Mouse (Mus musculus) adrenal gland, postnatal 25 days (tissue): ENCODE data around the gene Nav2. TPM values are rescaled to one million over a fixed set of nuclear protein-coding genes. Genes with fewer than 3 reads are reported as not detected.

Source experiments
- DNase-seq: peaks from one replicate; pipeline ENCODE4 v3.0.0; 2021; ENCODE audit warnings: mixed read lengths
- total RNA-seq: library from RNA; stranded (reverse); gene quantifications from 2 replicates; pipeline ENCODE4 v1.2.3, GENCODE M21; 2021

Gene Nav2
- total RNA-seq, 1 experiment from 2014 or later, result 11.6 TPM

- DNase-seq, result no peak
These were observed 301.0 kb downstream of the Nav2 start for GRCm38 (mm10) chr7:49209526-49209925.

DNA sequence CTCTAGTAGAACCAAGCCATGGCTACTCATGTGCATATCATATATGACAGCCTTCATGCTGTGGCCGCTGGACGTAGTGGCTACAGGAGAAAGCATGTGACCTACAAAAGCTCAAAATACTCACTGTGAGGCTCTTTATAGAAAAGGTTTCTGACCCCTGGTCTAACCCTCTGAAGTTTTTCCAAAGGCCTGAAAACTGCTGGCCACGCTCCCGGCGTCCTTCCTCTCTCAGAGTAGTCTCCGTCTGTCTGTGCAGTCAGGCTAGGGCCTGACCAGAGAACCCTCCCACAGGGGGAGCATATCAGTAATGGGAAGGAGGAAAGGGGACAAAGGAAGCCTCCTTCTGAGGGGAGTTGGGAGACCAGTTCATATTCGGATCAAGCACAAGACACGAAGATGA is 302.2 kb downstream of the Nav2 start:
- DNase-seq, result no peak

DNA sequence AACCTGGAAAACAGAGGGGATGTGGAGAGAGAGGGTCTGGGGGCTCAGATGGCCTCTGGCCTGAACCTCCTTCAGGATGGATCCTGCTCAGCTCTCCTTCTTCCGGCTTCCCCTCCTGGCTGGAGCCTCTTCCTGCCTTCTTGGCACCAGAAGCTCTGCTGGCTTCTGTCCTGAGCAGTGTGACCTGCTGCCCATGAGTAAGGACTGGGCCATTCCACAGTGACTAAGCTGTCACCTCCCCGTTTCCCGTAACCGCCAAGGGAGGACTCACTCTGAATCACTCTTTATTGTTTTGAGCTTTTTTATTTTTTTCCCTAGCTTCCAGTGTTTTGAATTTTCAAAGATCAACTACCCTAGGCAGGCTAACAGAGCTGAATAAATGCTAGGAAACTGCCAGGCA is 304.5 kb downstream of the Nav2 start:
- DNase-seq, result peak; percentile 68

GRCm38 (mm10) chr7:49217786-49218185 is 309.3 kb downstream of the Nav2 start:
- no peak for DNase-seq

DNA sequence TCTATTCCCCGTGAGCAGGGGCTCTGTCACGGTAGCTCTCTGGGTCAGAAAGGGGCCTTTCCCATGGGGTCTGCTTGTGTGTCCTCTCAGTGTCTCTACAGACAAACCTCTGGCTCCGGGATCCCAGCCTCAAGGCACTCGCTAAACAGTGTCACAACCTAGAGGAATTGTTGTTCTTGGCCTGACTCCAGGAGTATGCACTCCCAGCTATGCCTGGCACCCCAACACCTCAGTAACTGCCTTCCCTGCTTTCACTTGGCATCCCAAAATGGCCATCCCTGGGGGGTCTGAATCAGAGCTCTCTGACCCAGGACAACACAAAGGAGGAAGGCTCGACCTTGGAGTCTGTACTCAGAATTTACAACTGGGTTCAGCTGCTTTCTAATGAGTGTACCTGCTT is 317.2 kb downstream of the Nav2 start:
- no peak for DNase-seq

GRCm38 (mm10) chr7:49232969-49233368 is 324.5 kb downstream of the Nav2 start:
- no peak for DNase-seq

- DNase-seq, result no peak
These were observed 325.8 kb downstream of the Nav2 start for GRCm38 (mm10) chr7:49234288-49234687.

DNA sequence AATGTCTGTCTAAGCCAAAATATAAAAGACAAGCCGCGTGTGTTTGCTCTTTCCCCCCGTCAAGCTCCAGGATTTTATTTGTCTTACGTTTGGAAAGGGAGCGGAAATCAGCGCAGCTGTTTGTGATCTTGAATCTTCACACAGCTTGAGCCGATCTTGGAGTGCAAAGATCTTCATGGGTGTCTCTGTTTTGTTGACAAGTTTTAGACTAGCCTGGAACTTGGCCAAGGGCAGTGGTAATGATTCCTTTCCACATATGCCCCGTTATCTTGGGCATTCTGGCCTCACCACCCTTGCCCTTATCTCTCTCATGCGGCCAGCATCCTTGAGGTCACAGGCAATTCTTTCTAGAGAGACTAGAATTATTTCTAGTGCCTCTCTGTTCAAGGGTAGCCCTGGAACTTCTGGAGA is 326.8 kb downstream of the Nav2 start:
- no peak for DNase-seq

- DNase-seq, result no peak
These were observed 327.3 kb downstream of the Nav2 start for GRCm38 (mm10) chr7:49235821-49236220.

DNA sequence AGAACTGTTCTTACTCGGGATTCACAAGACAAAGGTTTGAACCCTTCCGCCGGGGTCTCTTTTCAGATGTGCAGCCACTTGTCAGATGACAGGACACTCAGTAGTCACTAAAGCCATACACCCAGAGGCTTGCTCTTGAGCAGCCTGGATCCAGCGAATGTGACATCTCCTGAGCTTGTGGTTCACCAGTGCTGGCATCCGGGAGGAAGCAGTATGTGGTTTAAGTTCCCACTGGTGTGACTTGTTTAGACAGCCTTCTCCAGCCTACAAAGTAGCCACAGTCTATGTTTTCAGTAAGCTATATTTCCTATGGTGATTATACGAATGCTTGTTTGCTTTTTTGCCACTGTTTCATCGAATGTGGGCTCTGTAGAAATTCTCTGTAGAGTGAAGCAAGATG is 331.9 kb downstream of the Nav2 start:
- DNase-seq, result no peak

GRCm38 (mm10) chr7:49241229-49241751 is 332.8 kb downstream of the Nav2 start:
- DNase-seq, result no peak

DNA sequence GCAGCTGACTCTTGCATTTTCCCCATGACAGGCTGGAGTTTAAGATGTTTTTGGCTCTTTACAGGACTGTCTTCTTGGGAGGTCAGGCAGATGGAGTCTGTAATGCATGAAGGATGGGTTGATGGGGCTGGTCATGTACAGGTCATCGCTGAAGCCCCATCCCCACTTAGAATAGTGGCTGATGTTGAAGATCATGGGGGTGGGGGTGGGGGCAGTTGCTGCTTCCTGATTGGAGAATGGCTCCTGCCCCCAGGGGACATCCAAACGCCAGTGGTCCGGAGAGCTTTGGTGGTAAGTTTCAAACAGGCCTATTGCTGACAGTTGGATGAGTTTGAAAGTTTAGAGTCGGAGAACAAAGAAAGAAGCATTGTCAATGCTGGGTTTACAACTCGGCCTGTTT is 333.7 kb downstream of the Nav2 start:
- no peak for DNase-seq

- DNase-seq, result no peak
These were observed 334.6 kb downstream of the Nav2 start for GRCm38 (mm10) chr7:49243079-49243478.

- DNase-seq, result peak; percentile 96
These were observed 337.2 kb downstream of the Nav2 start for GRCm38 (mm10) chr7:49245537-49246239.

DNA sequence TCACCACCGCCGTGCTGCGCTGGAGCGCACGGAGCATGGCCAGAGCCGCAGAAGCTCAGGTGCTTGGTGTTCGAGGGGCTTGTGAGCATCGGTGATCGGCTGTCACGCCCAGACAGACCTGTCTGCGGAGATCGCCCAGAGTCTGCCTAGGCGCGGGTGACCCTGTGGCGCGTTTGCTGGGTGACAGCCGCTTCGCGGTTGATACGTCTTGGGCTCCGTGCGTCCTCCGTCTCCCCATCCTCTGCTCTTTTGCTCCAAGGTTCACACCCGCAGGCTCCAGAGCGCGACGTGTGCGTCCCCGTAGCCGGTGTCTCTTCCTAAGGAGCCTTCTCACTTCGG is 337.7 kb downstream of the Nav2 start:
- no peak for DNase-seq

GRCm38 (mm10) chr7:49246584-49247481 is 338.3 kb downstream of the Nav2 start:
- no peak for DNase-seq

DNA sequence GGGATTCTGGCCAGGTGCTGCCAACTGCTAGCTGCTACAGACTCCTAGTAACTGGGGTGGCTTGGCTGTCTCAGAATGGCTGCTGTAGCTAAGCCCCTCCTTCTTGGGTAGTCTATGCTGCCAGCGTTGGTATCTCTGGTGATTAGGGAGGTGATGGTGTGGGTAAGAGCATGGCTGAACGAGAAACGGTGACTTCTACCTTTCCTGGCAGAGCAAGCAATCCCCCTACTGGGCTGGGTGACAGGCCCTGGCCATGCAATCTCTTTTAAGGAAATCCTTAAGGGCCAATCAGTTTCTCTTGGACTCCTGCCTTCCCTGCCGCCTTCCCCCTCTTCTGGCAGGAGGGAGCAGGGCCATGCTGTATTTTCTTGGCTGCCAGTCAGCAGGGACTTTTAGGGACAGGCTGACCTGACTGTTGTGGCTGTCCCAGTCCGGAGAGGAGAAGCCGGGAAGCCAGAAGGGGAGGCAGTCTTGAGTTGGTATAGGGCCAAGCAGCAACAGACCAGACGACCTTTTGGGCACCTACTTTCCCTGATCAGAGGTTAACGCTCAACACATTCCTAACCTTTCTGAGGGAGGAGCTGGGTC is 339.3 kb downstream of the Nav2 start:
- peak; percentile 39 for DNase-seq

- peak; percentile 39 for DNase-seq
These were observed 340.0 kb downstream of the Nav2 start for GRCm38 (mm10) chr7:49248333-49249086.

DNA sequence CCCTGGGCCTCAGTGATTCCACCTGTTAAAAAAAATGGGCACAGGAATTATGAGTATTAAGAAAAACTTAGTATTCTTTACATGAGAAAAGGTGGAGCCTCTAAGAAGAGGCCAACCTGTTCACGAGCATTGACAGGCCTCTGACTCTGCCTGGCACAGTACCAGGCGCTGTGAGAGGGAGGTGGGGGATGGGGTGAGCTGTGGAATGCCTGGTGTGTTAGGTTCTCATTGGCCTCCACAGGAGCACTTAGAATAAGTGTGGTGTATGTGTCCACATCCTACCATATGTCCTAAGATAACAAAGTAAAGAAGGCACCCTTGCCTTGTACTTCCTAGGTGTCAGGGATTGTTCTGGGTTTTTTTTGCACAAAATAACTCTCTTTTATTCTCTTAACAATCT is 340.9 kb downstream of the Nav2 start:
- no peak for DNase-seq

GRCm38 (mm10) chr7:49249996-49250395 is 341.5 kb downstream of the Nav2 start:
- peak; percentile 75 for DNase-seq

DNA sequence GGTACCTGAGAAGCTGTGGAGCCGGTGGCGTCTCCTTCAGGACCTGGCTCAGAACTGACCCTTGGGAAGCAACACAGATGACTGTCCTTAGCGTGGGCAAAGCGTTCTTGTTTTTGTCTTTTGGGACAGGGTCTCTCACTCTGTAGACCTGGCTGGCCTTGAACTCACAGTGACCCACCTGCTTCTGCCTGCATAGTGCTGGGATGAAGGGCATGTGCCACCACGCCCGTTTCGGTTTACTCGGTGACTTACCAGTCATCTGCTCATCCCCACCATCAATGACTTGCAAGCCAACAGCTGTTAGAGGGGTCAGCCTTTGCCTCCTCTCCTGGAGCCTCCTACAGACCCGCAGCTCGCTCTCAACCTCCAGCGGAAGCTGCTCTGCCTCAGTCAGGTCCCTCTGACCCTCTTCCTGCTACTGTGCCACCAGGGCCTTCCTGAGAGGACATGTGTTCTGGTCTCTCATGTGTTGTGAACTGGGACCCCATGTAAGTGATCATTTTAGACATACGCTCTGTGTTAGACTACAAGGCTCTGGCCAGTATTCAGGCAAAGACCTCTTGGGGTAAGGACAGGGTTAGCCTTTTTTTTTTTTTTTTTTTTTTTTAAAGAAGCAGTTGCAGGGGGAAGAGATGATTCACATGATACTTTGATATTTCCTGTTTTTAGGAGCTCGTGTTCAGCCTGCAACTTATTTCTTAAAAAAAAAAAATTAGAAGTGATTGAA is 342.2 kb downstream of the Nav2 start:
- DNase-seq, result no peak

DNA sequence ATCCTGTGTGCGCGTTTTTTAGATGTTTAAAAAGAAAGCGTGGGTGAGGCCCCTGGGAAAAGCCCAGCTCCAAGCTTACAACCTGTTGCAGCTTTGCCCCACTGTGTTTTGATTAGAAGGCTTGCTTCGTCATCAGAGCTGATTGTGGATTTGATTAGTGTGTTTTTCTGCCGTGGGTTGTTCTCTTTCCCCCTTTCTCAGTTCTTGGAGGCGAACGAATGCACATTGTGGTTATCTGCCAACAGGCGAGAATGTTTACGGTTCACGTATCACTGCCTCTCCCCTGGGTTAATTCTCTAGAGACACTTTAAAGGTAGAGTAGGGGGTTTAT is 342.8 kb downstream of the Nav2 start:
- no peak for DNase-seq
